In genomic region chr13:113600531-113601463, GRCm38 (mm10) we compare ENCODE assay signal across 15 mouse cellular contexts. TPM values are rescaled to one million over a fixed set of nuclear protein-coding genes. Genes with fewer than 3 reads are reported as not detected.
DNase-seq lines count a peak whose midpoint lies in the region; ATAC-seq and TF ChIP-seq lines count a peak whose summit lies in the region.
"Had no signal": no experiment of that assay in that cellular context is flagged by ENCODE, and none has a peak within 500 bp of the region (broad histone marks: within the 10 kb centered on the region; RNA-seq: fewer than 3 reads in every experiment).

No protein-coding gene starts in this region.

- ATAC-seq in liver, embryonic 16.5 days (ENCODE audit: low read depth), result peak; percentile 19

- peaks cover 14% of the 10 kb centered on the region for H3K79me2 ChIP-seq in heart, adult 2 months (replicated peaks; ENCODE audit: control insufficient read depth, insufficient read depth, low read length)

- TF ChIP-seq CTCF in heart, adult 2 months (IDR thresholded peaks at IDR 0.05), result no peak

- H3K36me3 ChIP-seq in heart, adult 2 months (ENCODE audit: control insufficient read depth, insufficient read depth, low read length), result no peaks in the 10 kb centered on the region; the same call in 1 of the 2 replicates
- H3K36me3 ChIP-seq in liver, embryonic 16.5 days (ENCODE audit: control insufficient read depth, insufficient read depth), result no peaks in the 10 kb centered on the region
- H3K36me3 ChIP-seq in hindbrain, embryonic 10.5 days, result peaks cover 28% of the 10 kb centered on the region
- H3K36me3 ChIP-seq: midbrain, embryonic 12.5 days had no signal

- DNase-seq in heart, adult 2 months, result peak in 1 of 2 experiments; percentile 27
- DNase-seq in heart, postnatal 25 days (ENCODE audit: low spot score), result no peak
- peak; percentile 70 for DNase-seq in A20 (ENCODE audit: low read depth, low spot score)
- DNase-seq in T-cell, adult 2 months (ENCODE audit: low spot score), result peak; percentile 34
- DNase-seq in layer of hippocampus, postnatal 25 days (ENCODE audit: extremely low spot score in 1 of 2, low spot score in 1 of 2), result no peak
- DNase-seq in hindbrain, embryonic 10.5 days (ENCODE audit: low spot score), result no peak
- DNase-seq in retina, postnatal 1 day, result no peak
- DNase-seq: gastrocnemius, postnatal 14 days; kidney, adult 11 months; layer of hippocampus, adult 9-11 months; thymus, postnatal 14 days had no signal

- no peak for TF ChIP-seq EP300 in heart, adult 2 months (IDR thresholded peaks at IDR 0.05; ENCODE audit: insufficient read depth, low read depth, low read length)

- H3K9me3 ChIP-seq in liver, embryonic 16.5 days (replicated peaks; ENCODE audit: control insufficient read depth, low read length), result no peaks in the 10 kb centered on the region
- no peaks in the 10 kb centered on the region for H3K9me3 ChIP-seq in hindbrain, embryonic 10.5 days
- H3K9me3 ChIP-seq: limb, embryonic 13.5 days; midbrain, embryonic 12.5 days had no signal

- 72% methylated on average over 18 of the region's 18 CpGs for WGBS in heart, adult 2 months
- WGBS in liver, embryonic 16.5 days (ENCODE audit: insufficient replicate concordance), result 52% methylated on average over 18 of the region's 18 CpGs
- WGBS in hindbrain, embryonic 10.5 days, result 92% methylated on average over 18 of the region's 18 CpGs

- intact Hi-C loops in heart, adult 2 months (cut with DNase I), result no loop called here
- intact Hi-C loops in heart, postnatal 25 days (cut with DNase I), result no loop called here

- H3K9ac ChIP-seq in heart, adult 2 months (ENCODE audit: low read depth, low read length), result no peak overlapping the region
- H3K9ac ChIP-seq in liver, embryonic 16.5 days (ENCODE audit: low read depth, low read length), result no peak overlapping the region
- H3K9ac ChIP-seq: limb, embryonic 13.5 days; midbrain, embryonic 12.5 days had no signal

- H3K4me1 ChIP-seq in heart, adult 2 months (ENCODE audit: control insufficient read depth, insufficient read depth, low read length), result peaks cover 31% of the 10 kb centered on the region
- peaks cover 32% of the 10 kb centered on the region for H3K4me1 ChIP-seq in liver, embryonic 16.5 days (ENCODE audit: control insufficient read depth, low read depth, low read length)
- peaks cover 46% of the 10 kb centered on the region for H3K4me1 ChIP-seq in hindbrain, embryonic 10.5 days (replicated peaks)

- 0 out of 2 replicates have a peak overlapping the region, but pooled peaks have one; percentile 20 for H3K27ac ChIP-seq in heart, adult 2 months
- H3K27ac ChIP-seq in liver, embryonic 16.5 days (ENCODE audit: low read length), result peak overlapping the region; percentile 86
- no peak overlapping the region for H3K27ac ChIP-seq in hindbrain, embryonic 10.5 days
- H3K27ac ChIP-seq: forebrain, embryonic 10.5 days; limb, embryonic 13.5 days; midbrain, embryonic 12.5 days had no signal

- H3K4me2 ChIP-seq in liver, embryonic 16.5 days (ENCODE audit: low read depth, low read length), result peak overlapping the region; percentile 8; the same call in 1 of the 2 replicates
- H3K4me2 ChIP-seq: limb, embryonic 13.5 days; midbrain, embryonic 12.5 days had no signal

- no peaks in the 10 kb centered on the region for H3K27me3 ChIP-seq in heart, adult 2 months (ENCODE audit: control insufficient read depth, insufficient read depth, low read length)
- no peaks in the 10 kb centered on the region for H3K27me3 ChIP-seq in liver, embryonic 16.5 days (ENCODE audit: control insufficient read depth, insufficient read depth, low read depth, low read length)
- H3K27me3 ChIP-seq in hindbrain, embryonic 10.5 days (ENCODE audit: insufficient read depth, poor library complexity, severe bottlenecking), result no peaks in the 10 kb centered on the region
- H3K27me3 ChIP-seq: limb, embryonic 13.5 days; midbrain, embryonic 12.5 days had no signal

- TF ChIP-seq POLR2A in heart, adult 2 months (IDR thresholded peaks at IDR 0.05; ENCODE audit: insufficient read depth, low read depth, low read length), result no peak

- H3K4me3 ChIP-seq in heart, adult 2 months, result no peak overlapping the region
- H3K4me3 ChIP-seq in liver, embryonic 16.5 days (ENCODE audit: low read depth, low read length), result no peak overlapping the region
- H3K4me3 ChIP-seq in hindbrain, embryonic 10.5 days, result no peak overlapping the region
- H3K4me3 ChIP-seq: forebrain, embryonic 10.5 days; limb, embryonic 13.5 days; midbrain, embryonic 12.5 days had no signal

RNA-seq across cellular contexts. Expression of gene Snx18, which starts 17.6 kb away (rescaled TPM):
- total RNA-seq in heart, adult 2 months (2021), result 10 to 100 TPM; 18.0 to 20.4 TPM
- 8.3 and 14.8 TPM in 2 replicates for polyA plus RNA-seq in heart, adult 2 months (2012; rRNA removed)
- 10 to 100 TPM; 22.6 to 23.6 TPM for total RNA-seq in heart, postnatal 25 days (2021)
- polyA plus RNA-seq in liver, embryonic 16.5 days (2015; fragmentation: Nextera tagmentation; extraction: Ambion mirVana), result 4.0 and 4.7 TPM in 2 replicates
- total RNA-seq in layer of hippocampus, postnatal 25 days (2021), result 10 to 100 TPM; 22.5 to 24.2 TPM
- polyA plus RNA-seq in hindbrain, embryonic 10.5 days (2016; fragmentation: Nextera tagmentation; extraction: Ambion mirVana), result 18.1 and 18.4 TPM in 2 replicates

Comparison
In these comparisons a context has a peak if more than half of its experiments do, and no peak if none do; other contexts are left out.
1. DNase-seq: peak in A20 (single experiment) and T-cell, adult 2 months (single experiment); none in heart, postnatal 25 days (single experiment), layer of hippocampus, postnatal 25 days (0 of 2), hindbrain, embryonic 10.5 days (single experiment) and retina, postnatal 1 day (single experiment).